Mouse (Mus musculus): ENCODE results near the gene Cep112. TPM values are rescaled to one million over a fixed set of nuclear protein-coding genes. Genes with fewer than 3 reads are reported as not detected.

The Cep112 gene
- polyA plus RNA-seq (2015; fragmentation: Nextera tagmentation; extraction: Ambion mirVana) = 6.1 and 6.6 TPM in 2 replicates

DNA sequence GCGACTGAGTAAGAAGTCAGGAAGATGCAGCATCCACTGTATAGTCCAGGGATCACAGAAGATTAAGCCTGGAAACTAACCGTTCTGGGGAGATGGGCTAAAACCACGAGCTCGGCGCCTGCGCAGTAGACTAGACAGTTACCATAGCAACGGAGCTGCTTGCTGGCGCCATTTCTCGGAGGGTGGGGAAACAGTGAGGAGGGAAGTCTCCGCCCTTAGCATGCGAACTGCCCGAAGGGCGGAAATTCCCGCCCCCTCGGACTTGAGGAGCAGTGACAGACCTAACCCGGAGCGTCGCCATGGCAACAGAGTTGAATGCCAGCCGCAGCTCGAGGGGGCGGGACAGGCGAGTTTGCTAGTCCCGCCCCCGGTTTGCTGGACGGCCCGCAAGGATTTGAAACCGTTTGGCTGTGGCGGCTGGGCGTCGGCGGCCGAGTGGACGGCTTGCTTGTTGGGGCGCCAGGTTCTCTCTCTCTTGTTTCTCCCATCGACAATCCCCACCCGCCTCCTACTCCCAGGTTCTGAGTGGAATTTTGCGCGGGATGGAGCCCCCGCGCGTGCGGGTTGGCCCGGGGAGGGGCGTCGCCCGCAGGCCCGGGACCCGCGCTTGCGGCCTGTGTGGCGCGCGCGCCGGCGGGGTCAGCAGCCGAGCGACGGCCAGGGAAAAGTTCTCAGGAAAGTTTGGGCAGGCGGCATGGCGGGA lies at the start of gene Cep112:
Gene Cep112 (plus strand): TSS at position 304 of the 703 bp plus-strand sequence.

Other genes with a start within 250 kb of the Cep112 start
- 0.72 and 1.1 TPM in 2 replicates for gene Apoh, start 81.8 kb upstream of the Cep112 start, polyA plus RNA-seq (2015; fragmentation: Nextera tagmentation; extraction: Ambion mirVana)
- 9.5 and 10.3 TPM in 2 replicates for gene Prkca, start 81.3 kb upstream of the Cep112 start, polyA plus RNA-seq (2015; fragmentation: Nextera tagmentation; extraction: Ambion mirVana)